Mouse (Mus musculus): ENCODE measurements at regions not wholly inside any gene's neighbourhood (a gene's known extent, or its start where the extent isn't known, plus 50 kb on each side); places are given as distances from the start of the nearest gene placed in this dataset.

GRCm38 (mm10) chr7:72737792-72738191 is 431.4 kb upstream of the Mctp2 start:
- no peak for DNase-seq (ENCODE audit: low spot score)

- no peak for DNase-seq (ENCODE audit: low spot score)
Observed at GRCm38 (mm10) chr7:72738324-72738944, 432.0 kb upstream of the Mctp2 start.

- no peak for DNase-seq (ENCODE audit: low spot score)
Observed at GRCm38 (mm10) chr7:72742376-72742775, 436.0 kb upstream of the Mctp2 start.

GRCm38 (mm10) chr7:72751501-72751917 is 445.1 kb upstream of the Mctp2 start:
- peak; percentile 11 for DNase-seq (ENCODE audit: low spot score)

GRCm38 (mm10) chr7:72753053-72753559 is 446.7 kb upstream of the Mctp2 start:
- no peak for DNase-seq (ENCODE audit: low spot score)

GRCm38 (mm10) chr7:72762711-72763110 is 456.3 kb upstream of the Mctp2 start:
- DNase-seq (ENCODE audit: low spot score), result no peak

- DNase-seq (ENCODE audit: low spot score), result no peak
Observed at GRCm38 (mm10) chr7:72768705-72769104, 462.3 kb upstream of the Mctp2 start.

GRCm38 (mm10) chr7:72774031-72774770 is 467.8 kb upstream of the Mctp2 start:
- DNase-seq (ENCODE audit: low spot score), result no peak

- DNase-seq (ENCODE audit: low spot score), result no peak
Observed at GRCm38 (mm10) chr7:72774771-72775119, 468.3 kb upstream of the Mctp2 start.

GRCm38 (mm10) chr7:72787306-72787705 is 480.9 kb upstream of the Mctp2 start:
- no peak for DNase-seq (ENCODE audit: low spot score)

GRCm38 (mm10) chr7:72788261-72788660 is 481.9 kb upstream of the Mctp2 start:
- DNase-seq (ENCODE audit: low spot score), result no peak

GRCm38 (mm10) chr7:72822142-72822541 is 515.7 kb upstream of the Mctp2 start:
- DNase-seq (ENCODE audit: low spot score), result no peak

- DNase-seq (ENCODE audit: low spot score), result no peak
Observed at GRCm38 (mm10) chr7:72826597-72826996, 520.2 kb upstream of the Mctp2 start.

- no peak for DNase-seq (ENCODE audit: low spot score)
Observed at GRCm38 (mm10) chr7:72835423-72835822, 529.0 kb upstream of the Mctp2 start.

- DNase-seq (ENCODE audit: low spot score), result no peak
Observed at GRCm38 (mm10) chr7:72836026-72836425, 529.6 kb upstream of the Mctp2 start.

GRCm38 (mm10) chr7:72836457-72836985 is 530.1 kb upstream of the Mctp2 start:
- DNase-seq (ENCODE audit: low spot score), result no peak

GRCm38 (mm10) chr7:72837992-72838655 is 531.7 kb upstream of the Mctp2 start:
- no peak for DNase-seq (ENCODE audit: low spot score)

GRCm38 (mm10) chr7:72851346-72851745 is 524.0 kb upstream of the Rgma start:
- DNase-seq (ENCODE audit: low spot score), result no peak

GRCm38 (mm10) chr7:72854501-72855002 is 520.8 kb upstream of the Rgma start:
- no peak for DNase-seq (ENCODE audit: low spot score)

GRCm38 (mm10) chr7:72866966-72867754 is 508.1 kb upstream of the Rgma start:
- DNase-seq (ENCODE audit: low spot score), result no peak

GRCm38 (mm10) chr7:72869068-72869467 is 506.2 kb upstream of the Rgma start:
- DNase-seq (ENCODE audit: low spot score), result no peak

GRCm38 (mm10) chr7:72900816-72901215 is 474.5 kb upstream of the Rgma start:
- DNase-seq (ENCODE audit: low spot score), result no peak

Measured in yolk sac, embryonic 10.5 days (tissue).